Mouse (Mus musculus) forebrain, embryonic 16.5 days (tissue): Measurements from ENCODE around the gene Cyfip2. TPM values are rescaled to one million over a fixed set of nuclear protein-coding genes. Genes with fewer than 3 reads are reported as not detected.
A peak's percentile ranks its signal among the peaks of the same experiment; 100 is the strongest.
"Not testable (repeated sequence)": the region's sequence is repeated elsewhere in the genome, so short reads cannot be mapped to it uniquely, and the experiment has no call there.

ENCODE experiments used
- ATAC-seq: fragments of 200-750 bp; cut with Nextera tagmentation; 2 replicates; pipeline ENCODE4 v1.8.0; 2017; ENCODE audit warnings: mild to moderate bottlenecking, moderate library complexity
- H3K27ac ChIP-seq: fragments of 300-500 bp; sonication (generic); 2 replicates; pipeline ENCODE4 v1.5.1; 2014; ENCODE audit warnings: low read length, control low read depth
- H3K27me3 ChIP-seq: fragments of 300-500 bp; sonication (generic); replicated peaks from 2 replicates; pipeline ENCODE4 v1.6.1; 2014; ENCODE audit warnings: low read length; ENCODE audit not compliant: control insufficient read depth, insufficient read depth
- H3K36me3 ChIP-seq: fragments of 300-500 bp; sonication (generic); 2 replicates; pipeline ENCODE4 v1.6.1; 2014; ENCODE audit not compliant: control insufficient read depth, insufficient read depth
- H3K4me1 ChIP-seq: fragments of 300-500 bp; sonication (generic); replicated peaks from 2 replicates; pipeline ENCODE4 v1.6.1; 2014; ENCODE audit warnings: low read length; ENCODE audit not compliant: control insufficient read depth, insufficient read depth
- H3K4me2 ChIP-seq: fragments of 300-500 bp; sonication (generic); 2 replicates; pipeline ENCODE4 v1.6.1; 2014; ENCODE audit warnings: mild to moderate bottlenecking, low read length, control low read depth
- H3K4me3 ChIP-seq: fragments of 300-500 bp; sonication (generic); replicated peaks from 2 replicates; pipeline ENCODE4 v1.5.1; 2014; ENCODE audit warnings: mild to moderate bottlenecking, low read length, control low read depth
- H3K9ac ChIP-seq: fragments of 300-500 bp; sonication (generic); replicated peaks from 2 replicates; pipeline ENCODE4 v1.6.1; 2014; ENCODE audit warnings: low read depth, low read length, control low read depth
- H3K9me3 ChIP-seq: fragments of 300-500 bp; sonication (generic); 2 replicates; pipeline ENCODE4 v1.6.1; 2016; ENCODE audit warnings: low read length; ENCODE audit not compliant: control insufficient read depth
- WGBS: fragments of 180-500 bp; shearing (Covaris S2); extraction: QIAGEN DNeasy Blood & Tissue Kit; methylation state at CpG from one replicate; pipeline ENCODE4 v1.1.7; 2014; 5-methylcytosine and 5-hydroxymethylcytosine counted together
- polyA plus RNA-seq: library from polyadenylated mRNA; unstranded; fragments of >200 nt; fragmentation: Nextera tagmentation; extraction: Ambion mirVana; gene quantifications from 2 replicates; pipeline ENCODE4 v1.2.1, GENCODE M21; 2015

The Cyfip2 gene
- polyA plus RNA-seq, 1 experiment from 2014 or later: 88.4 TPM

DNA sequence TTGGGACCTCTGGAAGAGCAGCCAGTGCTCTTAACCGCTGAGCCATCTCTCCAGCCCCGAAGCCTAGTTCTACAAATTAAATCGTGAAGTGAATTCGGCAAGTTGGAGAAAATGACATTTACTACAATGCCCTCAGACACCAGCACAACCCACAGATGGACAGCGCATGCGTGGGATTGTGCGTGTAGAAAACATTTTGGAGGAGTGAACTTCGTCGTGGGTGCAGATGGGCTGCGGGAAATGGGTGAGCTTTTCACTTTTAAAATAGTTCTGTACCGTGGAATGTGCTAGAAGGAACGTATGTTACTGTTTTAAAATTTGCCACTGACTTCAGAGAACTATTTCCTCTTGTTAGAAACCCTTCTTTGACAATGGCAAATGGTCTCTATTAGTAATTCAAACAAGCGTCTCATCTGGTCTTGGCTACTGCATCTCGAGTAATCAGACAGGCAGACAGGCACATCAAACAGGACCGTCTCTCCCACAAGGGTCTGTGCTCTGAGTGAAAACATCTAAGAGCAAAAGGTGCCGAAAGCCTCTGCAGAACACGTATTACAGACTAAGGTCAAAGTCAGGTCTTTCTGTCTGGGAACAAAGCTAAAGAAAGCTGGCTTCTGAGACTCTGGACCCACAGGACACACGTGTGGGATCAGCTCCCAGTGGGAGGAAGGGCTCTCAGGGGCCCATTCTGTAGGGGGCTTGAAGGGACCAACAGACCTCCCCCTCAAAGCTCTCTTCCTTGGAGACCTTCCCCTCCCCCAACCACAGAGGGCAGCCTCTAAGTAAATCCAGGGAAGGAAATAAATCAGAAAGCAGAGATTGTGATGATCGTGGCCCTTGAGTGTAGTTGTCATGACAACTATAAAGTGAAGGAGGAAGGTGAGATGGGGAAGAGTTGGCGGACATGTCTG lies 110.8 kb downstream of the Cyfip2 start:
- H3K9me3 ChIP-seq: no peaks in the 10 kb centered on the region
- 77% methylated on average over 20 of the region's 20 CpGs for whole genome bisulfite sequencing
- H3K27me3 ChIP-seq: no peaks in the 10 kb centered on the region
- H3K27ac ChIP-seq: no peak overlapping the region
- no peaks in the 10 kb centered on the region for H3K4me1 ChIP-seq
- H3K4me2 ChIP-seq: no peak overlapping the region
- no peak overlapping the region for H3K9ac ChIP-seq
- H3K4me3 ChIP-seq: no peak overlapping the region
- H3K36me3 ChIP-seq: peaks cover 43% of the 10 kb centered on the region
- no peak for ATAC-seq

DNA sequence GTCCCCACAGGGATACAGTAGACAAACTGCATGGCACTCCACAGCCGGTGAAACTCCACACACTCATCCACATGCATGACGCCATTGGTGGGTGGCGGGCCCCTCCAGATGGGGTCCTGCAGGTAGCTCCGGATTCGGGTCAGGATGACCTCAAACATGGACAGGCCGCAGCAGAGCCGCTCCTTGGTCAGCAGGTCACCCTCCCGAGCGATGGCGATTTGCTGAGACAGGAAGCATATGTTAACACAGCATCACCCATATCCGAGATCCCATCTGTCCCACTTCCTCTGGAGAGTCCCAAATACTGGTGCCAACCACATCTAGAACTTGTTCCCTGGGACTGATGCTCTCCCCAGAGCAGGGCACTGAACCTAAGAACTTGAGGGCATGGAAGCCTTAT lies 112.0 kb downstream of the Cyfip2 start:
- H3K4me1 ChIP-seq: no peaks in the 10 kb centered on the region
- H3K27ac ChIP-seq: no peak overlapping the region
- ATAC-seq: no peak
- H3K4me2 ChIP-seq: no peak overlapping the region
- no peak overlapping the region for H3K9ac ChIP-seq
- H3K9me3 ChIP-seq: no peaks in the 10 kb centered on the region
- H3K36me3 ChIP-seq: peaks cover 47% of the 10 kb centered on the region
- no peak overlapping the region for H3K4me3 ChIP-seq
- WGBS: 94% methylated on average over 11 of the region's 11 CpGs
- no peaks in the 10 kb centered on the region for H3K27me3 ChIP-seq

DNA sequence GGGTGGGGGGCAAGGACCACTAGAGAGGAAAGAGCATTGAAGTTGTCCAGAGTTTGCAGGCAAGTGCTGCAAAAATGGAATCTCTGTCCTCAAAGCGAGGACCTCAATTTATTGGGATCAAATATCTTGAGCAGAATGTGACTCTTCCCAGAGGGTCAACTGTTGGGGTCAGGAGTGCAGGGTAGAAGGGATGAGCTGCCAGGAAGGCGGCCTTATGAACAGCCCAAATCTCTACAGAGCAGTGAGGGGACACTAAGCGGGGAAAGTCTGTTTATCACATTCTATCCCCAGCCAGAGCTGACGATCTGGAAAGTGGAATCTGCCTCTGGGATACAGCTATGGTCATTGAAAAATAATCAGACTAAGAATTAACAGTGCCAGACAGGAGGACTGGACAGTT lies 118.5 kb downstream of the Cyfip2 start:
- H3K36me3 ChIP-seq: peaks cover 33% of the 10 kb centered on the region
- WGBS: 87% methylated on average over 4 of the region's 4 CpGs
- no peak for ATAC-seq

DNA sequence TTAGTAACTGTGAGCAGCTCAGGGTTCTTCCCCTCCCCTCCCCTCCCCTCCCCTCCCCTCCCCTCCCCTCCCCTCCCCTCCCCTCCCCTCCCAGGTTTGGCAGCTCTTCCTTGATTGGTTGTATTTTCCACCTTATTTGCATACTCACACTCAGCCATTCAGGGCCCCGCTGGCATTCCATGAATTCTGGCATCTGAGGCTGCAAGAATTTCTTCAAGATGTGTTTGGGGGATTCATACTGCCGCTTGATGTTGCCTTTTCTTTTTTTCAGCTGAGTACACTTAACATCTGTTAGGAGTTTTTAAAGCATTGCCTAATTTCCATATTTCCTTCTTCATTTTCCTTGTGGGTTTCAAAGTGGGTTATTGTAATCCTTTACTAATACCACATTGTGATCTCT lies 124.4 kb downstream of the Cyfip2 start:
- WGBS: 38% methylated on average over 2 of the region's 2 CpGs

More for the DNA sequence above, 118.5 kb downstream of the Cyfip2 start:
- Histone ChIP-seq H3K27me3 (no peaks in the 10 kb centered on the region), H3K9me3 (no peaks in the 10 kb centered on the region), H3K27ac (no peak overlapping the region), H3K4me1 (no peaks in the 10 kb centered on the region), H3K9ac (no peak overlapping the region), H3K4me3 (no peak overlapping the region), H3K4me2 (no peak overlapping the region)

DNA sequence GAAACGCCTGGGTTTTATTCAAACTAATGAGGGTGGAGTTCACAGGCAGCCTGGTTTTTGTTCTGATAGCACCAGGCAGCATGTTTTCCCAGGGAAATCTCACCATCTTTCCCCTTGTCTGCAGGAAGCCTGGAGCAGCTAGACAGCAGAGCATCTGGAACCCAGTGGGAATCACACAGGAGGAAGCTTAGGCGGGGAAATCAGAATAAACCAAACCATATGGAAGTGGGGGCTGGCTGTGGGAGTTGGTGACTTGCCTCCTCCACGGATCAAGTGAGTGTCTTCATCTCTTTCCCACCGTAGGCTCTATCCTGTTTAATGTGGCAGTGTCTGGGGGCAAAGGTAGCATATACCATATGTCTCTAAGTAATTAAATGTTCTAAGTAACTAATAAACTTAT lies 127.2 kb downstream of the Cyfip2 start:
- Histone ChIP-seq H3K9me3 (no peaks in the 10 kb centered on the region), H3K27me3 (no peaks in the 10 kb centered on the region), H3K27ac (no peak overlapping the region), H3K4me2 (no peak overlapping the region), H3K4me1 (no peaks in the 10 kb centered on the region), H3K36me3 (no peaks in the 10 kb centered on the region), H3K9ac (no peak overlapping the region), H3K4me3 (no peak overlapping the region)
- ATAC-seq: peak; percentile 73
- 35% methylated on average over 4 of the region's 4 CpGs for WGBS

More for the DNA sequence above, 124.4 kb downstream of the Cyfip2 start:
- Histone ChIP-seq H3K9me3 (no peaks in the 10 kb centered on the region), H3K4me3 (no peak overlapping the region), H3K4me2 (no peak overlapping the region), H3K27ac (no peak overlapping the region), H3K36me3 (no peaks in the 10 kb centered on the region), H3K9ac (no peak overlapping the region), H3K4me1 (no peaks in the 10 kb centered on the region), H3K27me3 (no peaks in the 10 kb centered on the region)
- ATAC-seq: no peak

DNA sequence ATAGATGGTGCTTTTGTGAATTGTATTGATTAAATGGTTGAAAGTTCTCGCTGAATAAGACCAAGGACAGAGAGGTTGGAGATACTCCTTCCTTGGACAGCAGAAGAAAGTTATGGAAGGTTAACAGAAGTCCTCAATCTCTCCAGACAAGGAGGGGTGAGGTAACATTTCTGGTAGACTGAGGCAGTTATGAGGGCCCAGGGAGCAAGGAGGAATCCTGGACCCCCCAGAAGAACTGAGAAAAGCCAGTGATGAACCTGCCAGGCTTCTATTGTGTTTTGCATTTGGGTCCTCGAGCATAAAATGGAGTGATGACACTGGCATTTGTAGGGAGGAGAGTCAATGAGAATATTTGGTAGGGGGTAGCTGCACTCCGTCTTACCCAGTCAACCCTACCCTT lies 127.7 kb downstream of the Cyfip2 start:
- no peaks in the 10 kb centered on the region for H3K36me3 ChIP-seq
- H3K27ac ChIP-seq: no peak overlapping the region
- H3K9ac ChIP-seq: no peak overlapping the region
- ATAC-seq: no peak
- no peaks in the 10 kb centered on the region for H3K27me3 ChIP-seq
- H3K9me3 ChIP-seq: no peaks in the 10 kb centered on the region
- H3K4me1 ChIP-seq: no peaks in the 10 kb centered on the region
- H3K4me2 ChIP-seq: no peak overlapping the region
- no peak overlapping the region for H3K4me3 ChIP-seq
- WGBS: 76% methylated on average over 3 of the region's 3 CpGs

DNA sequence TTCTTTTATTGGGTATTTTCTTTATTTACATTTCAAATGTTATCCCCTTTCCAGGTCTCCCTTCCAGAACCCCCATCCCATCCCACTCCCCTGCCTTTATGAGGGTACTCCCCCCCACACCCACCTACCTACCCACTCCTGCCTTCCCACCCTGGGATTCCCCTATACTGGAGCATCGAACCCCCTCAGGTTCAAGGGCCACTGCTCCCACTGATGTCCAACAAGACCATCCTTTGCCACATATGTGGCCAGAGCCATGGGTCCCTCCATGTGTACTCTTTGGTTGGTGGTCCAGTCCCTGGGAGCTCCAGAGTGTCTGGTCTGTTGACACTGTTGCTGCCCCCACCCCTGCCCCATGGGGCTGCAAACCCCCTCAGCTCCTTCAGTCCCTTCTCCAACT lies 130.6 kb downstream of the Cyfip2 start:
- not testable (repeated sequence) for H3K36me3 ChIP-seq, H3K4me1 ChIP-seq, H3K27me3 ChIP-seq, ATAC-seq, H3K9ac ChIP-seq, H3K27ac ChIP-seq, H3K9me3 ChIP-seq, H3K4me2 ChIP-seq, H3K4me3 ChIP-seq
- WGBS: 96% methylated on average over 1 of the region's 1 CpGs

DNA sequence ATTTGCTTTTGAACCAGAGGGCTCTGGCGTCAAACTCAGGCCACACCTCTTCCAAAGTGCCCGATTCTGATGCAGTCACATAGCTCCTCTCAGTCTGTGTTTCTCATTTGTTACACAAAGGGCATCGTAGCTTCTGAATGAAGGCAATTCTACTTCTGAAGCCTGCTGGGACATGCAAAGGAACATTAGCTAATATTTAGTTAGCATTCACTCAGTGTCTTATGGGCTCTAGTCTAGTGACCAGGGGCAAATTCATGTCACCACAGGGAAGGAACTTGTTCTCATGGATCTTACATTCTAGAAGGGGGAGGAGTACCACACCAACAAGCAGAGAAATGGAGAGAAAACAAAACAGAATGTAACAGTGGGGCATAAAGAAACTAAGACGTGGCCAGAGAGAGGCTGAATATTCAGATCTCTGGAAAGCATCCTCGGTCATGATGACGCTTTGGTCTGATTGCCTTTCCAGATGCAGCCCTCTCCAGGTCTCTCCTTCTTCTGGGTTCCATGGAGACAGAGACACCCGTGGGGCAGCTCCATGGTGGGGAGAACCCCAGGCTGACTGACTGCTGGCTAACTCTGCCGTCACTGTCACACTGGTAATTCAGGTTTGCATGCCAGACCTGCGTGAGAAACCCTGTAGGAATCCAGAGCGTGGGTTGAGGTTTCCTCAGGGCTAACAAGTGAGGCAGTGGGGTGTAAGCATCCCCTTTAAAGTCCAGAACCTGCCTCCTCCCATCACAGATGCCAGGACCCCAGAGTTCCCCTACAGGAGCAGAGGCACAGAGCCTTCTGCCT lies 135.2 kb downstream of the Cyfip2 start:
- 78% methylated on average over 10 of the region's 10 CpGs for WGBS
- H3K27me3 ChIP-seq: no peaks in the 10 kb centered on the region
- H3K27ac ChIP-seq: no peak overlapping the region
- H3K4me3 ChIP-seq: no peak overlapping the region
- no peak overlapping the region for H3K4me2 ChIP-seq
- no peaks in the 10 kb centered on the region for H3K4me1 ChIP-seq
- no peaks in the 10 kb centered on the region for H3K9me3 ChIP-seq
- H3K36me3 ChIP-seq: no peaks in the 10 kb centered on the region
- no peak for ATAC-seq
- no peak overlapping the region for H3K9ac ChIP-seq

DNA sequence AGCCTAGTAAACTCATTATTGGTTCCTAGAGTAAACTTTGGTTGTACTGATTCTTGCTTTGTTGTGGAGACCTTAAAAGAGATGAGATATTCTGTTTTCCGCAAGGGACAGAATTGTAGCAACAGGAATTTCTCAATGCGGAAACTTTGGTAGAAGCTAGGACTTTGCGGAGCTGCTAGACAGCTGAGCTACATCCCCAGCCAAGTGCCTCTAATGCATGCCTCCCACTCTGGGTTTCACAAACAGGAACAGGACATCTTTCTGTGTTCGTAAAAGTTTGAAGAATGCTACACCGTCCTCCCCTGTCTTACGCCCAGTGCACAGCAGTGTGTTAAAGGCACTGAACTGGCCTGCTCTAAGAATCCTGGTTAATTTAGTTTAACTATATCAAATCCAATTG lies 136.5 kb downstream of the Cyfip2 start:
- H3K4me2 ChIP-seq: no peak overlapping the region
- WGBS: 94% methylated on average over 6 of the region's 6 CpGs
- H3K27me3 ChIP-seq: no peaks in the 10 kb centered on the region

More for the DNA sequence above, 136.5 kb downstream of the Cyfip2 start:
- Histone ChIP-seq H3K9me3 (no peaks in the 10 kb centered on the region), H3K4me1 (no peaks in the 10 kb centered on the region), H3K4me3 (no peak overlapping the region), H3K27ac (no peak overlapping the region), H3K9ac (no peak overlapping the region), H3K36me3 (no peaks in the 10 kb centered on the region)
- ATAC-seq: no peak
